Mouse (Mus musculus) layer of hippocampus, postnatal 25 days (tissue): ENCODE measurements at regions not wholly inside any gene's neighbourhood (a gene's known extent, or its start where the extent isn't known, plus 50 kb on each side); places are given as distances from the start of the nearest gene placed in this dataset.

Experiments
- DNase-seq, 2 experiments: peaks; one replicate each; pipeline ENCODE4 v3.0.0; 2022; ENCODE audit warnings: mixed read lengths in 2 of 2, low spot score in 1 of 2; ENCODE audit errors: extremely low spot score in 1 of 2

DNA sequence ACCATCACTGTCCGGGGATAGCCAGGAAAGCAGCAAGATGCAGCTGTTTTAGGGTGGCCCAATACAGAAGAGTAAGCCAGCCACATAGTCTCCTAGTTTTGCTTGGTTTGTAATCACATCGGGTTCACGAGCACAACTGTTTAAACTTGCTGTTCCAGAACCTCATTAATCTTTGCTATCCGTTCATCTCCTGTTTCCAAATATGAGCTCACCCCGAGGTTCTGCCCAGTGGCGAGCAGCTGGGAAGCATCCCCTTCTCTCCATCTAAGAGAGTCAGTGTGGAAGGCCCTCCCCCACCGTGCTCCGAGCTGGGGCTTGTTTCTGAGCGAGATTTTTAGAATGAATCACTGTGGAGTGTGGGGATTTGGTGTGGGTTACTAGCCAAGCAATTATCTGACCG is 183.5 kb downstream of the Phlda1 start:
- no peak for DNase-seq

DNA sequence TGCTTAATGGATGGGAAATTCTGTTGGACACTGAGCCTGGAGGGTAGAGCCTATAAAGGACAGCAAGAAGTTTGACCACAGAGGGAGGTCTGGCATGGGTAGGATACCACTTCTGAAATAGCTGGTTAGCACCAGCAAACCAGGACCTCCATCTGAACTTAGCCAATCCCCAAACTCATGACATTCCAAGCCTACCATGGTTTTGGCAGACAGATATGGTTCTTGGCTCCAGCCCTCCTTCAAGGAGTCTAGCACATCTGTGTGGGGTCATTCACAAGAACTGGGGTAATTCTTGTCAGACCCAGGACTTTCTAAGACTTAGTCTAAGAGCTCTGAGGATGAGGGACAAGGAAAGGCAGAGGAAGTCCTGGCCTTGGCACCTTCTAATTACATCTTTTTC is 187.7 kb downstream of the Phlda1 start:
- no peak for DNase-seq

DNA sequence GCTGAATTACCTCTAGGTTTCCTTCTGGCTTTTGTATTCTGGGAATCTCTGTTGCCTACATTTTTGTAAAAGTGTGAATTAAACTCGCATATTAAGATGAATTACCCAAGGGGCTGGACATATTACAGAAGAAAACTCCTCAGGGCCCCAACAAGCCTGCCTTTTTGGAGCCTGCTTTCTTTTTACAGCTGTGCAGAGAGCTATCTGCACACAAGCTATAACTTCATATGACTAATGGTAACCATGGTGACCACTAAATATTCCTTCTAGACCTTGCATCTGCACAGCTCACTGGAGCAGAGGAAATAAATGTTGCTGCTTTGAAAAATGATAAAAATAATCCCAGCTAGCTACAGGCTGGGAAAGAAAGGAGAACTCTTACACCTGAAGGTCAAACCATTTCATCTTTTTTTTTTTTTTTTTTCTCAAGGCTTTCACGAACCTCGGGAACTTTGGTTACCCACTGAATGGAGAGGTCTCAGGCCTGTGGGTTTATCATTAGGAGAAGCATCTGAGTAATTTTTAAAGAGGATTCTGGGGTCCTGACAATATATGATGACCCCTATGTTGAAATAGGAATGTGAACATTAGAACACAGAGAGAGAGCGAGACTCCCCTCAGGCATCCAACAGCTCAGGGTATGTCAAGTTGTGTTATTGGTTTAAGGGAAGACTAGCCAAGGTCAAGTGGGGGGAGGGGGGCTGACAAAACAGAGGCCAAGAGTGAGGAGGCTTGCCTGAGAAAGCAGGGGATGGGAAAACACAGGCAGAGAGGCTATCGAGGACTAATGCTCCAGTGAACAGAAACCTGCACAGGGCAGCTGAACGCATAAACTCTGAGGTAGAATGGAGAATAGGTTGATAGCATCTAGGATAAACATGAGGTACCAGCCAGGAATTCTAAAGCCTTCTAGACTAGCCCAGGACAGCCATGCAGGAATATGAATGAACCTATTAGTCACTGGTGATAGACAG is 188.4 kb downstream of the Phlda1 start:
- DNase-seq: no peak

DNA sequence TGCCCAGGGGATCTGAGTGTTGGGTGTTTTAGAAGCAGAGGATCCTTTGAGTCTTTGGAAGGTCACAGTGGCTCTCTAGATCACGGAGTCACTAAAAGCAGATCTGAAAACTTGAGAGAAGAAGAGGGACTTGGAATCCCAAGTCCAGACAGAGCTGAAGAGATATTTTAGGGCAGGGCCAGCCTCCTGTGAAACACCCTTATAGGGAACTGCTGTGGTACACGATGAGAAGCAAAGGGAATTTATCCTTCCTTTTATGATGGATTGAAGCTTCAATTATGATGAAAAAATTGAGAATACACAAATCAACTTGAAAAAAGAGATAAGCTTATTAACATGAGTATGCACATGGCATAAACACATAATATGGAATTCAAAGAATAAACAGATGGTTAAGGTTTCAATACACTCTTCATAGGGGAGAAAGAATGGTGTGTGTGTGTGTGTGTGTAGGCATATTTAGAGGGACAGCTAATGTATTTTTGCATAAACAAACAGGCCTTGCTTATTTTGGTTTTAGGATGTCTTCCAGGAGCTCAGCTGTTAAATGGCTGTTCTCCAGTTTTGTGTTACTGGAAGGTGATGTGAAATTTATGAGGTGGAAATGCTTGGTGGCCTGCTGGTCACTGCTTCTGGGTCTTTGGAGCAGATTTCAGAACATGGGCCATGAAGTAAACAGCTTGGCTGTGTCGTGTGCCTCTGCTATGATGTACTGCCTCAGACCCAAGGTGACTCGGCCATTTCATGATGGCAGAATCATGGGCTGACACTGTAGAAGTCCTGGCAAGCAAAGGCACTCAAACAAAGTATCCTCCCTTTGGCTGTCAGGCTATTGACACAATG is 190.1 kb downstream of the Phlda1 start:
- DNase-seq: no peak

DNA sequence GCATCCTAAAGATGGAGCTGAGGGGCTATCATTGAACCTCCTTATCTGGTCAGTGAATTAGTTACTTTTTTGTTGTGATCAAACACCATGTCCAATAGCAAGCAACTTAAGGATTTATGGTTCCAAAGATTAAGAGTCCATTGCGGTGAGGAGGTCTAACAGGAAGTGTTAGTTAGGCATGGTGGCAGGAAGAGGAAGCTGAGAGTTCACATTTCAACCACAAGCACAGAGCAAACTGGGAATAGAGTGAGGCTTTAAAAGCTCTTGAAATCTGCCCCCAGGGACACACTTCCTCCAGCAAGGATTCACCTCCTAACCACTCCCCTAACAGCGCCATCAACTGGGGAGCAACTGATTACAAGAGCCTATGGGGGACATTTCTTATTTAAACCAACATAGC is 190.9 kb downstream of the Phlda1 start:
- DNase-seq: no peak

DNA sequence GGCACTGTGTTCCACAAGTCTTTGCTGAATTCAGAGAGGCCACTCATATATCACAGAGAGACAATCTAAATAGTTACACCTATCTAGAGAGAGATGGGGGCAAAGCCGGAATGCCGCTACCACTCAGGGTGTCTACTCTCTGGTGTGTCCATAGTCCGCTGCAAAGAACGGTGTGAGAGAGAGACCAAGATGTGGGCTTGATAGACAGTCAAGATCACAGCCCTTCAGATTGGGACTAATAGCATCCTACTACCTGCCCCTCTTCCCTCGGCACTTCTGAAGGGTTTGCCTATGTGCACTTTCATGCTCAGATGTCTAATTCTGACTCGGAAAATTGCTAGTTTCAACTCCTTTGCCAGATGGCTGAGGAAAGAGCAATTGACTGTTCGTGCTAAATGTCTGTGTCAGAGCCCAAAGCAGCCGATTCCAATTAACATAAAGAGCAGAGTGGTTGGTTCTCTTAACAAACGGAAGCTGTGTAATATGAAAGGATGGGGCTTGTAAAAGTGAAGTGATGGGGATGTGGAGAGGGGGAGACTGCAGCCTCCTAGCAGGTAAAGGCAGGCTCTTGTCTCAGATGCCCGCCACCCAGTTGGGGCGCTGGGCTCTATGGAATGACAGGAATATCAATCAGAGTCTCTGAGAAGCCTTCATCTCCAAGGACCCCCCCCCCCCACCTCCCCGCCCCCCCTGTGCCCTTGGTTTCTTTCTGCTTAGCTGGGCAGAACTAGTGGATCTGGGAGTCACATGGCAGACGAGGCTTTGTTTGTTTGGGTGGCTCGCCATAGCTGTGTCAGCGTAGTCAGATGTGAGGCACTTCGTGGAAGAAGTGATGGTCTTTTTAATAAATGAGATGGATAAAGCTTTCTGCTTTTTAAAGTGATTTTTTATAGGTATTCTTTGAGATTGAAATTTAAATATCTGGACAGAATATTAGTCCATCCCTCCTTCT is 193.7 kb downstream of the Phlda1 start:
- no peak for DNase-seq

DNA sequence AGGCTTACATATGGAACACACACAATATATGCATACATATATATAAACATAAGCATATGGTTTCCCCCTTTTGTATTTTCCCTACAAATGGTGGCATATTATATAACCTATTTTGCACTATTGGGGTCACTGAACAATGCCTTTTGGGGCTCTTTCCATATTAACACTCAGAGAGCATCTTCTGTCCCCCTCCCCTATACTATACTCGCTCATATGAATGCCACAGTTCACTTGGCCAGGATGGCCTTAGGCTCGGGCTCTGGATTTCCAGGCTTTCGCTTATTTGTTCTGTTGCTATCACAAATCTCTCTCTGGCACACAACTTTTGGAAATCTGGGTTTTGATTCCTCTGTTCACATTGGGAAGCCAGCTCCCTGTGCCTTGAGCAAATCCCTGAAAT is 194.5 kb downstream of the Phlda1 start:
- DNase-seq: no peak

DNA sequence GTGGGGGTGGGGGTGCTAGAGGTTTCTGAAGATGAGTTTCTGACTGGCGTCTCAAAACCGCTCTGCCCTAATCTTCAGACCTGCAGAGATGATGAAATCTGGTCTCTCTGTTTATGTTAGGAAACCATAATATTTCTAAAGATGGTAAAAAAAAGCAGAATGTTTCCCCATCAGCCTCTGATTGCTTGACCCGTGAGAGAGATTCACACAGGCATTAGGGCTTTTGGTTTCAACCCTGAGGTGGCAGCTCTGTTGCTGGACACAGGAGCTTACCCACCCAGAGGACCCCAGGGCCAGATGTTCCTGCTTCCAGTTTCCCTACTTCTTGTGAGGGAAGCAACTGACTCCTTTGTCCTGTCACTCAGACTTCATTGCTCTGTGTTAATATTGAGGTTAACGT is 195.1 kb downstream of the Phlda1 start:
- no peak for DNase-seq

DNA sequence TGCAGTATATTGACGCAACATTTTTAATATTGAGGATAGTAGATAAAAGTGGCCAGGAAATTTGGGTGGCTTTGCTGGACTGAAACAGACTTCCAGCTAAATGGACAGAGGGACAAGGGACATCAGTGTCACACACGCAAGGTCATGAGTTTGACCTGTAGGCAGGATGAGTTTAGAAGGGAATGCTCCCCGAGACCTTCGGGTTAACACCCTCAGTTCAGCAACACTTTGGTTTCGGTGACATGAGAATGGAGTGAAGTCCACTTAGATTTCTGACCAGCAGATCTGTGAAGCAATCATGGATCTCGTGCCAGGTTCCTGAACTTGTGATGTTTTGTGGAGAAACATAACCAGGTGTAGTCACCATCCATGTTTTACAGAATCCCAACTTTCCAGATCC is 196.3 kb downstream of the Phlda1 start:
- DNase-seq: no peak

DNA sequence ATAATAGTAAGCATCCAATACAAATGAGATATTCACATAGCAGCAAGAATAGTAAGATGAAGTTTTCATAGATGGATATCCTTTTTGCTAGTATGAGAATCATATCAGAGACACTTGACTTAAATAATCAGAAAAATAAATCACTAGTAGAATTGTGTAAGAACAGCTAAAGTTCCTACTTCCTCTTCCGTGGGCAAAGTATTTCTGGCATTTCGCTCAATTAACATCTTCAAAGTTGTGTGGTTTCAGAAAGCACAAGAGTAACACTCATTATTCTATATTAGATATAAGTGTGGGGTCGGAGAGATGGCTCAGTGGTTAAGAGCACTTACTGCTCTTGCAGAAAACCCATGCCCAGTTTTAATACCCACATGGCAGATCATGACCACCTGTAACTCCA is 197.4 kb downstream of the Phlda1 start:
- no peak for DNase-seq

DNA sequence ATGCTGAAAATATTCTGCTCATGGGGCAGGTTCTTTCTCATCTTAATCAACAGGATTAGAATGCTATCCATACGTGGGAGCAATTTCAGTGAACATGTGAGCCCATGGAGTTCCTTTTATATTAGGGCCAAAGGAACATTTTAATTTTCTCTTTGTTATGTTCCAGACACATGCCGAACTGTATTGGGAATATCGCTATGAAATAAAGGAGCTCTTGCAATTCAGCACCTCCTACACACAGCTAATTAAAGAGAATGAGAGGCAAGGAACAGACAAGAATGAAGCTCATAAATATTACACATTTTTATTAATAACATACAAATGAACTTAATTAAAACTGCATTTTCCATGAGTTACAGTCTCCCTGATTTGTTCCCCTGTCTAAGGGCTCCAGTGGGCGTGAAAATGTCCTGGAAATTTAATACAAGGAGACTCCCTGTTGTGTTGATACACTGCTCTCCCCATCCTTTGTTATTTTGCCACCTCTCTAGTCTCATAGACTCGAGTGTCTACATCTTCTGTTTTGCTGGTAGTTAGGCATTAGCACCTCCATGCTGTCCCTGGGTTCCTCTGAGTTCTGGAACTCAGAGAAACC is 205.5 kb downstream of the Phlda1 start:
- no peak for DNase-seq

DNA sequence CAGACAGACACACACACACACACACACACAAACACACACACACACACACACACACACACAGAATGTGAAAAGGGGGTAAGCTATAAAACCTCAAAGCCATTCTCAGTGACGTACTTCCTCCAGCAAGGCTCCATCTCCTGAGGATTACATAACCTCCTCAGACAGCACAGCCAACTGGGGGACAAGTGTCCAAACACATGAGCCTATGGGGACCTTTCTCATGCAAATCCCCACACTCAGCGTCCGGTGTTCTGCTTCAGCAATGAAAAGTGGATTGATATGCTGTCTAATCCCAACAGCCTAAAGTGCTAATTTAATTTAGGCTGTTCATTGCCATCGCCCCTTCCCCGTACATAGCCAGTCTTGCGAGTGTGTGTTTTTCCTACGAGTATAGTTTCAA is 206.9 kb downstream of the Phlda1 start:
- DNase-seq: no peak

DNA sequence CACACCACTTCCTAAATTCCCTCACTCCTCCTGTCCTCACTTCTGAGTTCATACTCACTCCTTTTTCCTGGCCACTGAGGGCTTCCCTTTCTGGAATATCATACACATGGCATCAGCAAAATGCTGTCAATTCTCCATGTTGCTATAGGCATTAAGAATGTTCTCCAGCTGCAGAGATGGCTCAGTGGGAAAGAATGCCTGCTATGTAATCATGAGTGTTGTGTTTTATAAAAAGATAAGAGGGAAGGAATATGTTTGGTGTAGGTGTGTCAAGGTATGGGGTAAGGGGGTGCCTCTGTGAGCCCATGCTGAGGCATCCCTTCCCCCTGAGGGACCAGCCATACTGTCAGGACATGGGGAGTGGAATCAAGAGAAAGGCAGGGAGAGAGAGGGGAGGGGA is 207.6 kb downstream of the Phlda1 start:
- no peak for DNase-seq

DNA sequence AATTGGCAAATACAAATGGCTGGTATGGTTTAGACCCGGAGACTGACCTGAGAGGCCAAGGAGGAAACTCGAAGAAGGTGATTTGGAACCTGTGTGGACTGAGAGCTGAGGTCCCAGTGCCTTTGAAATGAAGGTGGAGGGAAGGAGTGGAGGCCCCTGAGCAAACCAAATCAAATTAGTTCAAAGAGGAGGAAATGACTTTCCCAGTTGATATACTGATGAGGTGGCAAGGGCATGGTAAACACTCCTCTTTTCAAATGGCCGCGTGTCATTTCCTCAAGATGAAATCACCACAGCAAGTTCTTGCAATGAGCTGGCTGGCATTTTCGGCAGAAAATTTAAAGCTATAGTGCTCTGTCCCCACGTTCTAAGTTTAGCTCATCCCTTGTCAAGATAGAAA is 209.1 kb downstream of the Phlda1 start:
- no peak for DNase-seq

DNA sequence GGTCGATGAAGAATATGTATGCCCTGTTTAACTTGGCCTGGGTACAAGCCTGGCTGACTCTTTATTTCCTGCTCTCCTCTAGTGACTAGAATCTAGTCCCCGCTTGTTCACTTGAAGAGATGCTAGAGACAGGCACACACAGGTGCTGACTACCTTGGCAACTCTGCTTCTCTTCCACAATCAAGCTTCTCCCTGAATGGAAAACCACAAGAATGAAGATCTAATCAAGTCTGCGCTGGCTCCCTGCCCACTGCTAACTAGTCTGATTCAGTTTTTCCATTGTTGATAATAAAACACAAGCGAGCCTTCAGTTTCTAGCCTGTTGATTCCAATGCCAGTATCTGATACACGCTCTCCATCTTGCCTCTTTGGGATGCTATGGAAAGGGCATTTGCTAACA is 213.5 kb downstream of the Phlda1 start:
- peak in 1 of 2 experiments; percentile 32 for DNase-seq

DNA sequence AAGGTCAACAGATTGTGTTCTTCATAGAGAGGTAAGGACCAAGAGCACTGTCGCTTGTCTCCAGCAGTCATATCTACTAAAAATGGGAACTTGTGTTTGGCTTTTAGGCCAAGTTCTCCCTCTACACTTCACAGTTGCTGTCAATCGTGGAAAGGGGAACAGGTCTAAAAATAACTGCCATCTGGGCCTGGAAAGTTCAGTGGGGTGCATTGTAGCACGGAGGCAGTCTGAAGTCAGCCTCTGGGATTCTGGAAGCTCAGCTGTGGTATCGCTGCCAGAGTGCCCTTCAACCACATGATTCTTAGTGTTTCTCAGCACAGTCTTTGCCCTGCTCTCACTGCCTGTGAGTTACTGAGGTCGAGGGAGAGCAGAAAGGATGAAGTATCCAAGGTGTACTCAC is 215.0 kb downstream of the Phlda1 start:
- no peak for DNase-seq

DNA sequence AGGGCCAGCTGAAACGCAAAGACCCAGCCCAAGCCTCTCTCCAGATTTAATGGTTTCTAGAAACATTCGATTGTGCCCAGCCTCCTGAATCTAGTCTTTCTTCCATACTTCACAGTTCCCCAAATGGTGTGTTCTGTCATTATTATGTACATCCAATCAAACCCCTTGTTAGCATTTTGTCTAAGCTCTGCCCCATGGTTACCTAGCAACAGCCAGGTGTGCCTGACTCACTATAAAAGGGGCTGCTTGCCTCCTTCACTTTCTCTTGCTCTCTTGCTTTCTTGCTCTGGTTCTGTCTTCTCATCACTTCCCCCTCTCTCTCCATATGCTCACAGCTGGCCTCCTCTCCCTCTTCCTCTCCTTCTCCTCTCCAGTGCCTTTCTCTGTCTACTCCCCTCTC is 217.8 kb downstream of the Phlda1 start:
- no peak for DNase-seq

DNA sequence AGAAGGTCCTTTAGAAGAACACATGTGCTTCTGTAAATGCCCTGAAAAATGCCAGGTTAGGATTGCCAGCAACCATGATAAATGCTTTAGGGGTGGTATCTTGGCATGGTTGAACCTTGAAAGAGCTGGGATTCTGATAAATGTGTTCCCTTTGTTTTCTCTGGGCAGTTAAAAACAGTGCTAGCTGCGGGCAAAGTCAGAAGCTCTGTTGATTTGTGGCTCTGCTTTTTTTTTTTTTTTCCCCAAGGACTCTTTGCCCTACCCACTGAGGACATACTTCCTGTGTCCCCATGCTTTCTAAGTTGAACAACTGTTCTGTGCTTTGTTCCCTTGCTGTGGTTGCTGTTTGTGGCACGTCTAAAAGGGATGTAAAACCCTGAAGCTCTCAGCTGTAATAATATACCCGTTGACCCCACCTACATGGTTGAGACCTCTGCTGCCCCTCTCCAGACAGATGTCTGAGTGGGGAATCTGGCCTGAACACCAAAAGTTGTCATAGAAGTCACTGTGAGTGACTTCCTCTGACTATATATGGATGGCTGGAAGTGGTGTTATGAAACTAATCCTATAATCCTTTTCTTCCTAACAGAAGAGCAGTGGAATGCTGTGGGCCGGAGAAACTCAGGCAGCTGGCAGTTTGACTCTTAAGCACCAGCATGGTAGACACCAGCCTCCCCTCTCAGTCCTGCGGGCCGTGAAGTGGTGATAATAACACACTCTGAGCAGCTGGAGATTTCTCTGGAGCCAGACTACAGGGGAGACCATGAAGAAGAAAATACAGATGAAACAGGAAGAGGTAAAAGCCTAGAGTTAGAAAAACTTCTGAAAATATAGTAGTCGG is 218.7 kb downstream of the Phlda1 start:
- DNase-seq: no peak

DNA sequence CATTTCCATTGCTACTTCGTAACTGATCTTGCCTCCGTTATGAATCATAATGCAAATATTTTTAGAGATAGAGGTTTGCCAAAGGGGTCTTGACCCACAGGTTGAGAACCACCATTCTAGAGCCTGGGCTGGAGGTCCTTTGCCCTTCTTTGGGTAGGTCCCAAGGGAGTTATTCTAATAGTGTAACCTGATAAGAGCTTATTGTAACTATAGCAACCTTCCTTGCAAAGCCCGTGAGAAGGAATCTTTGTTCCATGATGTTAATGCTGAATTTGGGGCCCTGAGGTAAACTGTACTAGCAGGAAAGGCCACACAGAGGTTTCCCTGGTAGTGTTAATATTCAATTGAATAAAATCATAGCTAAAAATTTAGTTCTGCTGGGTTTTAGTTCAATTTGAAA is 229.9 kb downstream of the Phlda1 start:
- no peak for DNase-seq
